Mouse (Mus musculus) heart, embryonic 12.5 days (tissue): ENCODE measurements around the gene Fpr1. TPM values are rescaled to one million over a fixed set of nuclear protein-coding genes. Genes with fewer than 3 reads are reported as not detected.

Source experiments
- ATAC-seq: fragments of 200-750 bp; cut with Nextera tagmentation; 2 replicates; pipeline ENCODE4 v1.8.0; 2017; ENCODE audit warnings: moderate TSS enrichment, moderate library complexity; ENCODE audit not compliant: insufficient number of reproducible peaks, low FRiP score
- H3K27ac ChIP-seq: fragments of 300-500 bp; sonication (generic); 2 replicates; pipeline ENCODE4 v1.5.1; 2016; ENCODE audit warnings: mild to moderate bottlenecking, moderate library complexity; ENCODE audit not compliant: poor library complexity, severe bottlenecking
- H3K27me3 ChIP-seq: fragments of 300-500 bp; sonication (generic); replicated peaks from 2 replicates; pipeline ENCODE4 v1.6.1; 2016; ENCODE audit warnings: mild to moderate bottlenecking, moderate library complexity
- H3K36me3 ChIP-seq: fragments of 300-500 bp; sonication (generic); 2 replicates; pipeline ENCODE4 v1.6.1; 2016; ENCODE audit warnings: mild to moderate bottlenecking, moderate library complexity
- H3K4me1 ChIP-seq: fragments of 300-500 bp; sonication (generic); replicated peaks from 2 replicates; pipeline ENCODE4 v1.6.1; 2016; ENCODE audit warnings: mild to moderate bottlenecking
- H3K4me2 ChIP-seq: fragments of 300-500 bp; sonication (generic); 2 replicates; pipeline ENCODE4 v1.6.1; 2016; ENCODE audit warnings: mild to moderate bottlenecking, moderate library complexity
- H3K4me3 ChIP-seq: fragments of 300-500 bp; sonication (generic); 2 replicates; pipeline ENCODE4 v1.5.1; 2016; ENCODE audit warnings: mild to moderate bottlenecking
- H3K9ac ChIP-seq: fragments of 300-500 bp; sonication (generic); 2 replicates; pipeline ENCODE4 v1.6.1; 2016; ENCODE audit warnings: mild to moderate bottlenecking, moderate library complexity
- H3K9me3 ChIP-seq: fragments of 300-500 bp; sonication (generic); replicated peaks from 2 replicates; pipeline ENCODE4 v1.6.1; 2016; ENCODE audit warnings: mild to moderate bottlenecking, moderate library complexity
- WGBS: fragments of 180-500 bp; shearing (Covaris S2); methylation state at CpG from one replicate; pipeline ENCODE4 v1.1.7; 2016; 5-methylcytosine and 5-hydroxymethylcytosine counted together
- polyA plus RNA-seq: library from polyadenylated mRNA; unstranded; fragments of >200 nt; fragmentation: Nextera tagmentation; extraction: Ambion mirVana; gene quantifications from 2 replicates; pipeline ENCODE4 v1.2.1, GENCODE M21; 2016

The Fpr1 gene
- polyA plus RNA-seq, 1 experiment from 2014 or later: not detected

DNA sequence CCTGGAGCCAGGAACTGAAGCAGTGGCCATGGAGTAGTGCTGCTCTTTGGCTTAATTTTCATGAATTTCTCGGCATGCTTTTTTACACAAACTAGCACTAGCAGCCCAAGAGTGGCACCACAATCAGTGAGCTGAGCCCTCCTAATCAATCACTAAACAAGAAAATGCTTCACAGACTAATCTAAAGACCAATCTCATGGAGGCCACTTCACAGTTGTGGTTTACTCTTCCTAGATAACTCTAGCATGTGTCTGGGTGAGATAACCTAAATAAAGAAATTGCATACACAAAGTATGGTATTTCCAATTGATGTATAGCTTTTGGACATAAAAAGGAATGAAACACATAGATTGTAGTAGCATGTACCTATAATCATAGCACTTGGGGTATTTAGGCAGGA is 4.4 kb downstream of the Fpr1 start:
- Histone ChIP-seq H3K27me3 (no peaks in the 10 kb centered on the region), H3K27ac (no peak overlapping the region), H3K4me2 (no peak overlapping the region), H3K9ac (no peak overlapping the region), H3K36me3 (no peaks in the 10 kb centered on the region), H3K4me1 (no peaks in the 10 kb centered on the region), H3K9me3 (no peaks in the 10 kb centered on the region), H3K4me3 (no peak overlapping the region)
- 60% methylated on average over 1 of the region's 1 CpGs for WGBS
- ATAC-seq: no peak

DNA sequence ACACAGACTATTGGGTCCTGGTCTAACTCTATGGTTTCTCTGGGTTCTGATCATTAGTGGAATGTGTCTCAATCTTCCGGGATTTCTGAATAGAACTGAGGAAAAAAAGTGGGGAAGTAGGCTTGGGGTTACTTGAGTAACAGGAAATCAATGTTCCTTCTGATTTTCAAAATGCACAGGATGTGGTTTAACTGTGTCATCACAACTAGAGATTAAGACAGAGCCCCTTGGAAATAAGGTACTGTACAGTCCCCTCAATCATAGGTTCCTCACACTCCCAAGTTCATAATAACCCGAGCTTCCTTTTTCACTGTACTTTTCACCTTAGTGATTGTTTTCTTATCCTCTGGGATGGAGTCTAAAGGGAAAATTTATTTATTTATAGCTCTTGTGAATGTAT is 12.0 kb downstream of the Fpr1 start:
- Histone ChIP-seq H3K4me3 (no peak overlapping the region), H3K9ac (no peak overlapping the region), H3K4me1 (no peaks in the 10 kb centered on the region), H3K4me2 (no peak overlapping the region), H3K9me3 (no peaks in the 10 kb centered on the region), H3K27me3 (no peaks in the 10 kb centered on the region), H3K36me3 (no peaks in the 10 kb centered on the region), H3K27ac (no peak overlapping the region)
- no peak for ATAC-seq
- 73% methylated on average over 2 of the region's 2 CpGs for WGBS

DNA sequence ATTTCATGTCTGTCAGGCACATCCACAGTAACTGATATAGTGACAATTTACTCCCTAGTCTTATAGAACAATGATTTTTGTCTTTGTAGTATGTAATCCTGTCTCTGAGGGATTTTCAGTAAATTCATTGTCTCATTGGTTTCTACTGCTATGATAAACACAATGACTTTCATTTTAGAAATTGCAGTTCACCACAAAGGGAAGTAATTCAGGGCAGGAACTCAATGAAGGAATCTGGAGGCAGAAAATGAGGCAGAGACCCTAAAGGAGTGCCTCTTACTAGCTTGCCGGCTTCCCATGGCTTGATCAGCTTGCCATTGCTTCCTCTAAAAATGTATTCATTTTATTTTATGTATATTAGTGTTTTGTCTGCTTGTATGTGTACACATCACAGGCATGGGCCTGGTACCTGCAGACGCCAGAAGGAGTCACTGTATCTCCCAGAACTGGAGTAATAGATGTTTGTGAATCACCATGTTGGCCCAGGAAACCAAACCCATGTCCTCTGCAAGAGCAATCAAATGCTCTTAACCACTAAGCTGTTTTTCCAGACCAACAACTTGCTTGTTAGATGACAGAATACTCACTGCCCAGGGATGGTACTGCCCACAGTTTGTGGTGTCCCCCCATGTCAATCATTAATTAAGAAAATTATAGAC is 12.7 kb downstream of the Fpr1 start:
- no peaks in the 10 kb centered on the region for H3K4me1 ChIP-seq
- no peak overlapping the region for H3K27ac ChIP-seq
- 71% methylated on average over 2 of the region's 2 CpGs for WGBS
- no peak overlapping the region for H3K4me2 ChIP-seq
- 0 out of 2 replicates have a peak, but pooled peaks cover 2% of the 10 kb centered on the region for H3K36me3 ChIP-seq
- no peak for ATAC-seq
- no peak overlapping the region for H3K4me3 ChIP-seq
- no peaks in the 10 kb centered on the region for H3K9me3 ChIP-seq
- no peaks in the 10 kb centered on the region for H3K27me3 ChIP-seq
- no peak overlapping the region for H3K9ac ChIP-seq

DNA sequence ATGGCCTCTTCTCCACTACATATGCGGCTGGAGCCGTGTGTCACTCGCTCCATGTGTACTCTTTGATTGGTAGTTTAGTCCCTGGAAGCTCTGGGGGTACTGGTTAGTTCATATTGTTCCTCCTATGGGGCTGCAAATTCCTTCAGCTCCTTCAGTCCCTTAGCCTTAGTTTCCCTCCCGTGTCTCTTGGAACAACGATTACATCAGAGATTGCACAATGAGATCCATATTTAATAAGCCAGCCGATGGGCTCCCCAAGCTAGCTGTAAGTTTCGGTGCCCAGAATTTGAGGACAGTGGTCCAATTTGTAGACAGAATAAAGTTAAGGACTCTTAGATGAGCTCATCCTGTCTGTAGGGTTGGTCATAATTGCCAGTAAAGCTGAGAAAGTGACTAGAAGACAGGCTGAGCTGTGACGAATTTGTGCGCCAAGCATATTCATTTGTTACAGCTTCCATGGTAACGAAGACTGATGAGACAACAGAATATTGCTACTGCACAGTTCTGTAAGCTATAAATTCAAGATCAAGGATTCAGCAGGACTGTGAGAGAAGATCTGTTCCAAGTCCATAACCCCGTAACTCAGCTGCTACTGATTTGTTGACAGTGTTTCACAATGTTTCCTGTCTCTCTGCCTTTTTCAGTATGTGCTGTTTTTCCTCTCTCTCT is 16.8 kb downstream of the Fpr1 start:
- Histone ChIP-seq H3K4me2 (no peak overlapping the region), H3K4me3 (no peak overlapping the region), H3K9ac (no peak overlapping the region), H3K27me3 (no peaks in the 10 kb centered on the region), H3K9me3 (no peaks in the 10 kb centered on the region), H3K4me1 (no peaks in the 10 kb centered on the region), H3K36me3 (0 out of 2 replicates have a peak, but pooled peaks cover 18% of the 10 kb centered on the region), H3K27ac (no peak overlapping the region)
- ATAC-seq: no peak
- WGBS: 82% methylated on average over 11 of the region's 11 CpGs

DNA sequence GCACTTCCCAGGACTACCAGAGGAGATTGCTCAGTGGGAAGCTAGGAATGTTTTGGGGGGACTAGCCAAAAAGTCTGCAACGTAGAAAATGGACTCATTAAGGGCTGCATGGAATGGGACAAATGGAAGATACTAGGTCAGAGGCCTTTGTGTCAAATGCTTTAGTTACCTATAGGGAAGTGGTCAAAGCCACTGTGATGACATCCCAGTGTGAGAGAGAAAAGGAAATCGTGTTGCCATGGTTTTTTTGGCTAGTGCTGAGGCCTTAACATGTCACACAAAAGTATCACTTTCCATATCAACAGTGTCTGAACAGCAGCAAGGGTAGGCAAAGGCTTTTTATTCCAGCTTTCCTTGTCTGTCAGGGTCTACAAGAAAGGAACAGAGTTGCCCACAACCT is 18.6 kb downstream of the Fpr1 start:
- no peak for ATAC-seq
- H3K9ac ChIP-seq: no peak overlapping the region
- H3K4me3 ChIP-seq: no peak overlapping the region
- H3K27me3 ChIP-seq: no peaks in the 10 kb centered on the region
- no peak overlapping the region for H3K27ac ChIP-seq
- no peaks in the 10 kb centered on the region for H3K9me3 ChIP-seq
- H3K4me1 ChIP-seq: no peaks in the 10 kb centered on the region
- 0 out of 2 replicates have a peak, but pooled peaks cover 18% of the 10 kb centered on the region for H3K36me3 ChIP-seq
- WGBS: 58% methylated on average over 2 of the region's 2 CpGs
- H3K4me2 ChIP-seq: no peak overlapping the region

DNA sequence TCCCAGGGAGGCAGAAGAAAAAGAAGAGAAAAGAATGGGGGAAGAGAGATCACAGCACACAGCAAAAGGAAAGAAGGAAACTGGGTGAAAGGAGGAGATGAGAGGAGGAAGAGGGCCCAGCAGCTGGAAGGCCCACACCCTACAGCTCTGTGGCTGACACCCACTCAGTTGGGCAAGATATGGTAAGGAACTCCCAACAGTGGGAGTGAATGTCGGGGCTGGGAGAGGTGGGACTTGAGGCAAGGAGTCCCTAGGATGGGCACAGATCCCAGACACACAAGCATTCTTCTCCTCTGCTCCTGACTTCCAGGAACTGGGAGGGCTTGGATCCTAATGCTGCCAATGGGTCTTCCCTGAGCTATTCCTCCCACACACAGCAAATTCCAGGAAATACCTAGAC is 21.4 kb downstream of the Fpr1 start:
- ATAC-seq: no peak
- H3K9me3 ChIP-seq: no peaks in the 10 kb centered on the region
- no peaks in the 10 kb centered on the region for H3K4me1 ChIP-seq
- H3K36me3 ChIP-seq: 0 out of 2 replicates have a peak, but pooled peaks cover 18% of the 10 kb centered on the region
- H3K4me2 ChIP-seq: no peak overlapping the region
- no peaks in the 10 kb centered on the region for H3K27me3 ChIP-seq
- no peak overlapping the region for H3K4me3 ChIP-seq
- H3K9ac ChIP-seq: no peak overlapping the region
- WGBS: 25% methylated on average over 1 of the region's 1 CpGs
- no peak overlapping the region for H3K27ac ChIP-seq

DNA sequence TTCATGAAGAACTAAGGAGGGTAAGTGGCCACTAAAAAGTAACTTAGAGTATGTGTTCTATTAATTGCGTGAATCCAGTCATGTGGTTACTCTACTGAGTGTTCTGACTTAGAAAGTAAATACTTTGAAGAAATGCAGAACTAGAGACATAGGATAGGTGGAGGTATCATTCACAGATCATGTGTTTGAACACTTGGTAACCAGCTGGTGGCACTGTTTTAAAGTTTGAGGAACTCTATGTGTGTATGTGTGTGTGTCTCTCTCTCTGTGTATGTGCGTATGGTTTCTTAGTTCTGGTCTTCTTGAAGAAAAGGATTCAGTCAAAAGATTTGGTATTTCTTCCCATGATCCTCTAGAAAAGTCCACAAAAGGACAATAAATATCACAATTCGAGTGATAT is 23.6 kb downstream of the Fpr1 start:
- Histone ChIP-seq H3K4me3 (no peak overlapping the region), H3K36me3 (0 out of 2 replicates have a peak, but pooled peaks cover 13% of the 10 kb centered on the region), H3K4me2 (no peak overlapping the region), H3K9ac (no peak overlapping the region), H3K27ac (no peak overlapping the region), H3K9me3 (no peaks in the 10 kb centered on the region), H3K27me3 (no peaks in the 10 kb centered on the region), H3K4me1 (no peaks in the 10 kb centered on the region)
- 78% methylated on average over 3 of the region's 3 CpGs for WGBS
- ATAC-seq: no peak

DNA sequence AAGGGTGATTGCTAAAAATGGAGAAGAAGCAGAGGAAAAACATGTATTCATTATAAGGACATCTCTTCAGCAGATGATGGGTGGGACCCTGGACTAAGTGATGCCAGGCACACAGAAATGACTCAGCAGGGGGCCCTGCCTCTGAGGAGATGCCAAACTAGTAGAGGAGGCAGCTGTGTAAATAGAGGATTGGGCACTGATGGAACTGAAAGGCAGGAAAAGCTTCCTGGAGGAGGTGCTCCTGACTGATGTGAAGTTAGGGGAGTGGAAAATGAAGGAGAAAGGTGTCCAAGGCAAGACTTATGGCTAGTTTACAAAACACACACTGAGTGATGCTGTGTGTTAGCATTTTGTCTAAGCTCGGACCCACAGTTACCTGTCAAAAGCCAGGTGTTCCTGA is 26.3 kb downstream of the Fpr1 start:
- Histone ChIP-seq H3K36me3 (peaks cover 7% of the 10 kb centered on the region; the same call in 1 of the 2 replicates), H3K4me3 (no peak overlapping the region), H3K4me1 (no peaks in the 10 kb centered on the region), H3K27me3 (no peaks in the 10 kb centered on the region), H3K9me3 (no peaks in the 10 kb centered on the region), H3K4me2 (no peak overlapping the region), H3K9ac (no peak overlapping the region), H3K27ac (no peak overlapping the region)
- WGBS: 65% methylated on average over 1 of the region's 1 CpGs
- no peak for ATAC-seq

DNA sequence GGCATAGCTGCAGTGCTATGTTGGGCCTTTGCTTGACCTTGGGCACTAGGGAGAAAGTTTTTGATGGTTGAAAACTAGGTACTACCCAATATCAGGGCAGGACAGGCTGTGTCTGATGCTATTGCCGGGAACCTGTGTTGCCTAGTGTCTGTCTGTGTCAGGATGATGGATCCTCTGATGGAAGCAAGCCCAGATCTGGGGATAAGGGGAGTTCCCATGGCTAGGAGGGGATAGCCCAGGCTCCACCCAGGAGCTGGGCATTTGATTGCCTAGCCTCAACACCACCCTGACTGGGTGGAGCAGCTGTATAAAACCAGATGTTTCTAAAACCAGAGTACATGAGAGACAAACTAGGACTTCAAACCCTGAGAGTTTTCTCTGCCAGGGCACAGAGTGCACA is 27.1 kb downstream of the Fpr1 start:
- peaks cover 3% of the 10 kb centered on the region; the same call in 1 of the 2 replicates for H3K36me3 ChIP-seq
- no peak overlapping the region for H3K4me2 ChIP-seq
- no peaks in the 10 kb centered on the region for H3K27me3 ChIP-seq
- ATAC-seq: peak; percentile 25; the same call in 1 of the 2 replicates
- no peaks in the 10 kb centered on the region for H3K9me3 ChIP-seq
- no peaks in the 10 kb centered on the region for H3K4me1 ChIP-seq
- H3K4me3 ChIP-seq: no peak overlapping the region
- WGBS: 69% methylated on average over 1 of the region's 1 CpGs
- H3K27ac ChIP-seq: no peak overlapping the region
- no peak overlapping the region for H3K9ac ChIP-seq

DNA sequence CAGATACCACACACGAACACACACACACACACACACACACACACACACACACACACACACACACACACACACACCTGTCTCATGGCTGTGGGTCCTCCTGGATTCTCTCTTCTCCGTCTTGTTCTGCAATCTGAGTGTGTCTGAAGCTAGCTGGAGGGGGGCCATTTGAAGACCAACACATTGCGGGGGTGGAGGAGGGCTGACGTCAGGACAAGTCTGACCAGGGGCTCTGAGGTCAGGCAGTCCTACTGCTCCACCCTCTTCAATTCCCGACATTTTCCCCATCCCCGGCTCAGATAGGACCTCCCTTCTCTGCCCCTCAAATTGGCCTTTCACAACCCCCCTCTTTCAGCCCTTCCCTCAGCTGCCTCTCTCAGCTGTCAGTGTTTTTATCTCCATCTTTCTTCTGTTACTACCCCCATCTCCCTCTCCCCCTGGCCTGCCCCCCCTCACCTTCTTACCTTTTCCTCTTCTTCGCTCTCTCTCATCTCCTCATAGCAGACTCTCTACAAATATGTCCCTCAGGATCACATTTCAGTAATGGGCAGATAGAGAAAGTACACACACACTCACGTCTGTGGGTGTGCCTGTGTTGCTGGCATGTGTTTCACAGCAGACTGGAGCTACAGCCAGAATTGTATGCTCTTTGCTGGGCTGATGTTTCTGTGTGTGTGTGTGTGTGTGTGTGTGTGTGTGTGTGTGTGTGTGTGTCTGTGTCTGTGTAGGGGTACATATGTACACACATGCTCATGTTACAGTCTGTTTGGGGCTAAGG is 28.5 kb downstream of the Fpr1 start, which contains the start of gene Has1:
TSS of gene Has1 (minus strand) at position 142 of the 775 bp plus-strand sequence.
- Histone ChIP-seq H3K27me3 (peaks cover 3% of the 10 kb centered on the region), H3K36me3 (peaks cover 3% of the 10 kb centered on the region; the same call in 1 of the 2 replicates), H3K4me2 (no peak within 1 kb of the TSS), H3K9ac (no peak within 1 kb of the TSS), H3K4me3 (no peak within 1 kb of the TSS), H3K27ac (no peak within 1 kb of the TSS), H3K4me1 (peaks cover under 1% of the 10 kb centered on the region; the same call in 1 of the 2 replicates), H3K9me3 (no peaks in the 10 kb centered on the region)
- WGBS: 34% methylated on average over 8 of the region's 8 CpGs
- no peak for ATAC-seq
